Mouse (Mus musculus): ENCODE results near the gene Krt14.
"Not testable (repeated sequence)": the region's sequence is repeated elsewhere in the genome, so short reads cannot be mapped to it uniquely, and the experiment has no call there.

Krt14 gene

DNA sequence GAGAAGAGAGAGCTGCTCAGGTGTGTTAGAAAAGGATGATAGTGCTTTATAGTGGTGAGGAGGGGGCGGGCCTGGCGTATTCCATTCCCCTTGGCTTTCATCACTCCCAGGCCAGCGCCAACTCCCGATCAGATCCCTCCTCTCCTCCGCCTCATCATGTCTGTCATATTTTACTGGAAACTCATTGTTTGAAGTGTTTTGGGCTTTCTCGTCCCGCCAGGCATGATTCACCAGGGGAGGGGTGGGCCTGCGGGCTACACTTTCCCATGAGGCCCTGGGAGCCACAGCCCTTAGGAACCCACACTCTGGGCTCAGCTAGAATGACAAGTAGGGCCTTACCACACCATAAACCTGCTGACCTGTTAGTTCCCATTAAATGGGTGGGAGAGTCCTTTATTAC lies at the start of gene Krt14:
Gene Krt14 (minus strand): TSS at position 51 of the 400 bp plus-strand sequence.
- no peak for DNase-seq (ENCODE audit: low read depth, low spot score)

GRCm38 (mm10) chr11:100255514-100255913 lies 48.2 kb upstream of the Krt14 start:
- DNase-seq (ENCODE audit: low read depth, low spot score) = no peak

GRCm38 (mm10) chr11:100254360-100255090 lies 47.2 kb upstream of the Krt14 start:
- no peak for DNase-seq (ENCODE audit: low read depth, low spot score)

DNA sequence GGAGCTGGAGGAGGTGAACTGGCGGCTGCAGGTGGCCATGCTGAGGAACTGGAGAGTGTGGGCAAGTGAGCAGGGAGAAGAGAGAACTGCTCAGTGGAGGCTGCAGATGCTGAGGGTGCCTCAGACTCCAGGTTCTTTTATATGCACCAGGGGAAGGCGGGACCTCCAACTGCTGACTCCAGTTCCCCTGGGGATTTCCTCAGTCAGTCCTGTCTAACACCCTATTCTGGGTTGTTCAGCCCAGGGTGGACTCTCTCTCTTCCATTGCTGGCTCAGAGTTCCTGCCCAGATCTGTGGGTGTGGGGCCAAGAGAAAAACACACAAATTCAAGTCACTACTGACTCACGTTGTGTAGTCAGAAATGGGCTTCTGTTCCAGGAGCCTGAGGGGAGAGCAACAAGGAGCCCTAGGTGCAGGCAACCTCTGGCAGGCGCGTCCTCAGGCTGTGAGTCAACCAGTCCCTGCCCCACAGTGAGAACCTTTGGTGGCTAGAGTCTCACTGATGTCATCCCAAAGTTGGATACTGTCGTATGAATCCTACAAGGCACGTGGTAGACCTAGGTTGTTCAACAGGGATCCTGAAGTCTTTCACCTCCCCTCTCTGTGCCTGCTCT lies 41.6 kb upstream of the Krt14 start, which contains the start of gene Krt16:
Gene Krt16 (minus strand): TSS at position 51 of the 614 bp plus-strand sequence.
- DNase-seq (ENCODE audit: low read depth, low spot score) = no peak

DNA sequence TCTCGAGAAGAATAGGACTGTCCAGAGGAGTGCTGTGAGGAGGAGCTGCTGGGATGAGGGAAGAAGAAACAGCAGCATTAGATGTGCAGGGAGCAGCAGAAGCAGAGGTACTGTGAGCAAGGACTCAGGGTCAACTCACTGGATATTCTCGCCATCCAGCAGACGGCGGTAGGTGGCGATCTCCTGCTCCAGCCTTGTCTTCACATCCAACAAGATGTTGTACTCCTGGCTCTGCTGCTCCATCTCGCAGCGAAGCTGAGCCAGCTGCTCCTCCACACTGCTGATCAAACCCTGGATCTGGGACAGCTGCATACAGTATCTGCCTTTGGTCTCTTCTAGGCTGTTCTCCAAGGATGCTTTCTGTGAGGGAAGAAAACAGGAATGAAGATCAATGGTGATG lies 39.1 kb upstream of the Krt14 start:
- not testable (repeated sequence) for DNase-seq (ENCODE audit: low read depth, low spot score)

- DNase-seq (ENCODE audit: low read depth, low spot score) = not testable (repeated sequence)
Observed at GRCm38 (mm10) chr11:100240272-100240671, 32.9 kb upstream of the Krt14 start.

DNA sequence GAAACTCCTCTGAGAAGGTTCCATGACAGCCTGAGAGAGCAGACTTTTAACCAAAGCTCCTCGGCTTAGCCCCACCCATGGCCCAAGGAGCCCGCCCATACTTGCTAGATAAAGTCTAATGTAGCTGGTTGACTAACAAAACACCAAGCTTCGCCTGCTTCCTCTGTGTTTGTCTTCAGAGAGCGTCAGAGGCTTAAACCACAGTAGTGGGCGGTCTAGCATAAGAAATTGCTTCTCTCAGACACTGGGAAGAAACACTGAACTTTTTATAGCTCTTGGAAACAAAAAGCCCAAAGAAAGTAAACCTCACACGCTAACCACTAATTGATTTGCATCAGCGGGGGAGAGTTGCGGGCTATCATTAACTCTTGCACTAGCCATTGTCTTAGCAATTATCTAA lies 14.4 kb upstream of the Krt14 start:
- no peak for DNase-seq (ENCODE audit: low read depth, low spot score)

DNA sequence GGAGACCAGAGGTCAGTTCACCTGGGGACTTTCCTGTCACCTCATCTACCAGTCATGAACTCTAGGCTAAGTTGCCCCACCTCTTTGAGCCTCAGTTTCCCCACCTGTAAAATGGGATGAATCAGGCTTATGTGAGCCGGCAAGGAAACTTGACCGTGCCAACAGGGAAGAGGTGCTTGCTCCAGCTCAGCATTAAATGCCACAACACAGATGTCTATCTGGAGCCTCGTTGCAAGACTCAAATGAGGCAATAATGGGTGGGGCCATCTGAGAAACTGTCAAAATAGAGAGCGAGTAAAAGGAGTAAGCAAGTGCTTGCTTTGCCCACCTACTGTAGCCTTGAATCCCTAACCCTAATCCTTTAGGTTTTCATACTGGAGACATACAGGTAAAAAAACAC lies 12.0 kb upstream of the Krt14 start:
- DNase-seq (ENCODE audit: low read depth, low spot score) = no peak

DNA sequence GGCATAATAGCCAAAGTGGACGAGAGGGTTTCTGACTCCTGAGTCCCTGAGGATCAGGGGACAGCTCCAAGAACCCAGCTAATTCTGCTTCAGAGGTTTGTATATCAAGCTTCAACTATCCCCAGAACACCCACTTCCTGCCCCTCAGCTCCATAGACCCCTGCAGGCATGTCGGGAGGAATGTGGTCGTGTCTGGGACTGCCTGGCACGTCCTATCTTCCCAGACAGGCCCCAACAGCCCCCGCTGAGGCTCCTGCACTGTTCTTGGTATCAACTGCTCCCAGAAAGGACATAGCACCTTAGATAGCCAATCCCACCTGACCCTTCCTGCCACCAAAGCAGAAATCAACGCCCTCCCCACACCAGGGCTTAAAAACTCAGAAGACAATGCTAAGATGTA lies 1.2 kb upstream of the Krt14 start:
- no peak for DNase-seq (ENCODE audit: low read depth, low spot score)

DNA sequence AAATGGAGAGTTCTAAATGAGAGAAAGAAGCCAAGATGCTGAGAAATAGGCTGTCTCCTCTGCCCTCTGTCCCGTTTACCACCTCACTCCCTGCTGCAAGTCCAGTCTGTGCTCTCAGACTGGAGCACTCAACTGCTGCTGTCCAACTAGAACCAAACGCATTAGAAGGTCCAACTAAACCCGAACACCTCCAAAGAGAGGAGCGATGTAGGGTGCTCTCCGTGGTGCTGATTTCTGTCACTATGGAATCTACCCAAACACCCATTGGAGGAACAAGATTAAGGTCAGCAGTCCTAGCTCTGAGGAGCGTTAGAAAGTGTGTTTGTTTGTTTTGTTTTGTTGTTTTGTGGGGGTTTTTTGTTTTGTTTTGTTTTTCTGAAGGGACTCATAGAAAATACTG lies 3.9 kb downstream of the Krt14 start:
- DNase-seq (ENCODE audit: low read depth, low spot score) = no peak

GRCm38 (mm10) chr11:100202906-100203305 lies 4.4 kb downstream of the Krt14 start:
- no peak for DNase-seq (ENCODE audit: low read depth, low spot score)

- no peak for DNase-seq (ENCODE audit: low read depth, low spot score)
Observed at GRCm38 (mm10) chr11:100200104-100200820, 7.1 kb downstream of the Krt14 start.

DNA sequence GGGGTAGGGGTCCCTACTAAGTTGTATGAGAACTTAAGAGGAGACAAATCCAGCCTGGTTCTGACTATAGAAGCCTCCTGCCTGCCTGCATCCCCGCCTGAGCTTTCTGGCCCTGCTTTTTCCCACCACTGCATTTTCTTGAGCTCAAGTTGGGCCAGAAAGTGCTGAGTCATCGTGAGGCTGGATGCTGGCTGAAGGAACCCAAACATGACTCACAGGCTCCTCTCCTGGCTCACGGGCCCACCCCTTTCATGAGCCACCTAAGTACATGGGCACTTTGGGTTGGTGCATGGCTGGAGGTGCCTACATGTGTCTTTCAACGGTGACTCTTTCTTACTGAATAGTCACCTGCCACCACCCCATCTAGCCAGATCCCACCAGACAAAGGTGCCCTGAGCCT lies 8.7 kb downstream of the Krt14 start:
- DNase-seq (ENCODE audit: low read depth, low spot score) = peak; percentile 21

GRCm38 (mm10) chr11:100192992-100193391 lies 14.4 kb downstream of the Krt14 start, which contains the start of gene Krt9:
Gene Krt9 (minus strand): TSS chr11:100193246.
- no peak for DNase-seq (ENCODE audit: low read depth, low spot score)

GRCm38 (mm10) chr11:100191820-100192219 lies 15.5 kb downstream of the Krt14 start:
- DNase-seq (ENCODE audit: low read depth, low spot score) = no peak

DNA sequence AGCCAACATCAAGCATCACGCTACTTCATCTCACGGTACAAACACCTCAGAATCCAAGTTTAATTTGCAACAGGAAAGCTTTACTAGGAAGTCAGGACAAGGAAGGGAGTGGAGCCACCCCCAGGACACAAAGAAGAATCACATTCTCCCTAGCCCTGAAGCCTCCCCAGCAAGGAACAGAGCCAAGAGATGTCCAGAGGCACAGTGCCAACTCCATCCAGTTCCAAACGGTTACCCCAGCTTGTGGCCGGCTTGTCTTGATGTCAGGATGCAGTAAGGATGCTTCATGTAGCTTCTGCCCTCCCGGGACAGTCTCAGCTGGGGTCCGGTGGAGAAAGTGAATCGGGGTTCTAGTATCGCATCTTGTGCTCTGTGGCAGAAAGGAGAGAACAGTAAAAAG lies 20.6 kb downstream of the Krt14 start:
- DNase-seq (ENCODE audit: low read depth, low spot score) = no peak

DNA sequence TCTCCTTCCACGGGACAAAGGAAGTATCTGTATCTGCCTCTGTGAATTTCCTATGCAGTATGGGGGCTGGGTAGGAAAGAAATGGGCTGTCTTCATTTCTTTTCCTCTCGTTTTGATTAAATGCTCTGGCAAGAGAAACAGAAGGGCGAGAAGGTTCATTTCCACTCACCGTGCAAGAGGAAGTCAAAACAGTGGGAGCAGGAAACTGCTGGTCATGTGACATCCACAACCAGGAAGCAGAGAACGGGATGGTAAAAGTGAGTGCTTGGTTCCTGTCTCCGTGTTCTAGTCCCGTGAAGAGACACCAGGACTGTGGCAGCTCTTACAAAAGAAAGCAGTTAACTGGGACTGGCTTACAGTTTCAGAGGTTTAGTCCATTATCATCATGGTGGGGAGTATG lies 25.6 kb downstream of the Krt14 start:
- DNase-seq (ENCODE audit: low read depth, low spot score) = no peak

GRCm38 (mm10) chr11:100179260-100179659 lies 28.1 kb downstream of the Krt14 start:
- DNase-seq (ENCODE audit: low read depth, low spot score) = no peak

- no peak for DNase-seq (ENCODE audit: low read depth, low spot score)
Observed at GRCm38 (mm10) chr11:100178307-100178706, 29.0 kb downstream of the Krt14 start.

DNA sequence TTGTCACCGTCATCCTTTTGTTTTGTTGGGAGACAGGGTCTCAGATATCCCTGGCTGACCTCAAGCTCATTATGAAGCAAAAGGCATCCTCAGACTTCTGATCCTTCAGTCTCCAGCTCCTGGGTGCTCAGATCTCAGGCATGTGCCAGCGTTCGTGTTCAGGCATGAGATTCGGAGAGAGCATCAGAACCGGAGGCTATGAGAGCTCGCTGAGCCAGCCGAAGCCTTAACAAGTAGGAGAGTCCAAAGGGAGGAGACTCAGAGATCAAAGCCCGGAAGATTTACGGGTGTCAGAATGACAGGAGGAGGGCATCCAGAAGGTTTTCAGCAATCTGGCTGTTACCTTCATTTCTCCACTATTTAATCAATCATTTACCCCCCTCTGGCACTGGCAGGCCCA lies 30.6 kb downstream of the Krt14 start:
- no peak for DNase-seq (ENCODE audit: low read depth, low spot score)

- DNase-seq (ENCODE audit: low read depth, low spot score) = peak; percentile 42
Observed at GRCm38 (mm10) chr11:100168765-100169762, 38.3 kb downstream of the Krt14 start.
